Mouse (Mus musculus): ENCODE data around the gene Rai14. TPM values are rescaled to one million over a fixed set of nuclear protein-coding genes. Genes with fewer than 3 reads are reported as not detected.

Rai14 gene
- polyA plus RNA-seq, 1 experiment: 2.1 TPM

GRCm38 (mm10) chr15:10633381-10633780 lies 81.0 kb downstream of the Rai14 start:
- H3K4me3 ChIP-seq (ENCODE audit: low read depth, low read length): no peak overlapping the region
- no peaks in the 10 kb centered on the region for H3K36me3 ChIP-seq (ENCODE audit: control insufficient read depth, insufficient read depth, low read length)
- WGBS: 65% methylated on average over 4 of the region's 4 CpGs
- no peak for TF ChIP-seq CTCF (IDR thresholded peaks at IDR 0.05; ENCODE audit: extremely low read depth, insufficient read length, insufficient replicate concordance, low read depth, low read length)
- TF ChIP-seq POLR2A (IDR thresholded peaks at IDR 0.05; ENCODE audit: low read depth, low read length): no peak
- H3K27me3 ChIP-seq (ENCODE audit: control insufficient read depth, insufficient read depth, low read length): no peaks in the 10 kb centered on the region
- no peaks in the 10 kb centered on the region for H3K4me1 ChIP-seq (ENCODE audit: control insufficient read depth, insufficient read depth, insufficient read length, low read length)
- no peak overlapping the region for H3K27ac ChIP-seq (ENCODE audit: insufficient read depth, low read depth, low read length)

GRCm38 (mm10) chr15:10632581-10632980 lies 81.8 kb downstream of the Rai14 start:
- no peaks in the 10 kb centered on the region for H3K4me1 ChIP-seq (ENCODE audit: control insufficient read depth, insufficient read depth, insufficient read length, low read length)
- no peaks in the 10 kb centered on the region for H3K27me3 ChIP-seq (ENCODE audit: control insufficient read depth, insufficient read depth, low read length)
- TF ChIP-seq POLR2A (IDR thresholded peaks at IDR 0.05; ENCODE audit: low read depth, low read length): no peak
- TF ChIP-seq CTCF (IDR thresholded peaks at IDR 0.05; ENCODE audit: extremely low read depth, insufficient read length, insufficient replicate concordance, low read depth, low read length): no peak
- H3K36me3 ChIP-seq (ENCODE audit: control insufficient read depth, insufficient read depth, low read length): no peaks in the 10 kb centered on the region
- no peak overlapping the region for H3K27ac ChIP-seq (ENCODE audit: insufficient read depth, low read depth, low read length)
- H3K4me3 ChIP-seq (ENCODE audit: low read depth, low read length): no peak overlapping the region
- WGBS: 69% methylated on average over 9 of the region's 9 CpGs

- Histone ChIP-seq H3K4me1 (ENCODE audit: control insufficient read depth, insufficient read depth, insufficient read length, low read length) (no peaks in the 10 kb centered on the region), H3K4me3 (ENCODE audit: low read depth, low read length) (no peak overlapping the region), H3K27me3 (ENCODE audit: control insufficient read depth, insufficient read depth, low read length) (no peaks in the 10 kb centered on the region), H3K27ac (ENCODE audit: insufficient read depth, low read depth, low read length) (no peak overlapping the region), H3K36me3 (ENCODE audit: control insufficient read depth, insufficient read depth, low read length) (no peaks in the 10 kb centered on the region)
- TF ChIP-seq CTCF (IDR thresholded peaks at IDR 0.05; ENCODE audit: extremely low read depth, insufficient read length, insufficient replicate concordance, low read depth, low read length) (no peak), POLR2A (IDR thresholded peaks at IDR 0.05; ENCODE audit: low read depth, low read length) (no peak)
- WGBS: 97% methylated on average over 8 of the region's 8 CpGs
Measured at GRCm38 (mm10) chr15:10632060-10632459, 82.4 kb downstream of the Rai14 start.

GRCm38 (mm10) chr15:10631541-10631940 lies 82.9 kb downstream of the Rai14 start:
- WGBS: 98% methylated on average over 5 of the region's 5 CpGs
- Histone ChIP-seq H3K36me3 (ENCODE audit: control insufficient read depth, insufficient read depth, low read length) (no peaks in the 10 kb centered on the region), H3K27ac (ENCODE audit: insufficient read depth, low read depth, low read length) (no peak overlapping the region), H3K4me3 (ENCODE audit: low read depth, low read length) (no peak overlapping the region), H3K27me3 (ENCODE audit: control insufficient read depth, insufficient read depth, low read length) (no peaks in the 10 kb centered on the region), H3K4me1 (ENCODE audit: control insufficient read depth, insufficient read depth, insufficient read length, low read length) (no peaks in the 10 kb centered on the region)
- TF ChIP-seq POLR2A (IDR thresholded peaks at IDR 0.05; ENCODE audit: low read depth, low read length) (no peak), CTCF (IDR thresholded peaks at IDR 0.05; ENCODE audit: extremely low read depth, insufficient read length, insufficient replicate concordance, low read depth, low read length) (no peak)

GRCm38 (mm10) chr15:10628980-10629346 lies 85.5 kb downstream of the Rai14 start:
- no peaks in the 10 kb centered on the region for H3K27me3 ChIP-seq (ENCODE audit: control insufficient read depth, insufficient read depth, low read length)
- H3K4me1 ChIP-seq (ENCODE audit: control insufficient read depth, insufficient read depth, insufficient read length, low read length): peaks cover 2% of the 10 kb centered on the region; the same call in 1 of the 2 replicates
- WGBS: 94% methylated on average over 6 of the region's 6 CpGs
- H3K4me3 ChIP-seq (ENCODE audit: low read depth, low read length): no peak overlapping the region
- no peak overlapping the region for H3K27ac ChIP-seq (ENCODE audit: insufficient read depth, low read depth, low read length)
- no peaks in the 10 kb centered on the region for H3K36me3 ChIP-seq (ENCODE audit: control insufficient read depth, insufficient read depth, low read length)
- no peak for TF ChIP-seq CTCF (IDR thresholded peaks at IDR 0.05; ENCODE audit: extremely low read depth, insufficient read length, insufficient replicate concordance, low read depth, low read length)
- no peak for TF ChIP-seq POLR2A (IDR thresholded peaks at IDR 0.05; ENCODE audit: low read depth, low read length)

GRCm38 (mm10) chr15:10628131-10628979 lies 86.1 kb downstream of the Rai14 start:
- TF ChIP-seq CTCF (IDR thresholded peaks at IDR 0.05; ENCODE audit: extremely low read depth, insufficient read length, insufficient replicate concordance, low read depth, low read length) (no peak), POLR2A (IDR thresholded peaks at IDR 0.05; ENCODE audit: low read depth, low read length) (no peak)
- Histone ChIP-seq H3K4me3 (ENCODE audit: low read depth, low read length) (no peak overlapping the region), H3K36me3 (ENCODE audit: control insufficient read depth, insufficient read depth, low read length) (no peaks in the 10 kb centered on the region), H3K27ac (ENCODE audit: insufficient read depth, low read depth, low read length) (no peak overlapping the region), H3K27me3 (ENCODE audit: control insufficient read depth, insufficient read depth, low read length) (no peaks in the 10 kb centered on the region), H3K4me1 (ENCODE audit: control insufficient read depth, insufficient read depth, insufficient read length, low read length) (peaks cover 6% of the 10 kb centered on the region; the same call in 1 of the 2 replicates)
- whole genome bisulfite sequencing: 91% methylated on average over 16 of the region's 16 CpGs

- no peak overlapping the region for H3K4me3 ChIP-seq (ENCODE audit: low read depth, low read length)
- H3K27ac ChIP-seq (ENCODE audit: insufficient read depth, low read depth, low read length): no peak overlapping the region
- 34% methylated on average over 10 of the region's 10 CpGs for WGBS
- H3K27me3 ChIP-seq (ENCODE audit: control insufficient read depth, insufficient read depth, low read length): no peaks in the 10 kb centered on the region
- TF ChIP-seq CTCF (IDR thresholded peaks at IDR 0.05; ENCODE audit: extremely low read depth, insufficient read length, insufficient replicate concordance, low read depth, low read length) (no peak), POLR2A (IDR thresholded peaks at IDR 0.05; ENCODE audit: low read depth, low read length) (no peak)
- no peaks in the 10 kb centered on the region for H3K36me3 ChIP-seq (ENCODE audit: control insufficient read depth, insufficient read depth, low read length)
- peaks cover 8% of the 10 kb centered on the region; the same call in 1 of the 2 replicates for H3K4me1 ChIP-seq (ENCODE audit: control insufficient read depth, insufficient read depth, insufficient read length, low read length)
Measured at GRCm38 (mm10) chr15:10623571-10624227, 90.7 kb downstream of the Rai14 start.

Measured in small intestine, adult 2 months (tissue).